Mouse (Mus musculus): ENCODE results near the gene Tmem211.

The Tmem211 gene

GRCm38 (mm10) chr5:113280138-113280856 is 53.6 kb downstream of the Tmem211 start:
- no peak for DNase-seq

GRCm38 (mm10) chr5:113281557-113281956 is 54.8 kb downstream of the Tmem211 start:
- no peak for DNase-seq

DNA sequence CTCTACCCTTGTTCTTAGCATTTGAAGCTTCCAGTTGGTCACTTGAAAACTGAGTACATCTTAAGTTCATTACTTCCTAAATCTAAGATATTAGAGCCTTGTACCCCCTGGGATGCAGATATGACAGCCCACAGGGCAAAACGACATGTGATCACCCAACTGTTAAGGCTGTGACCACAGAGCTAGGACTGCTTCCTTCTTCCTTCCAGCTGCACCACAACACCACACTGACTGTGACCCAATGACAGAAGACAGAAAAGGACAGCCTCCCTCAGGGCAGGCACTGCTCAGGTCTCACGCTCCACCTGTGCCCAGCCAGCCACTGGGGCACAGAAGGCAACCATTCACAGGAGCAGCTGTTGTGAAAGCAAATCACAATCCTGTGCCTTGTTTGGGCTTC is 57.0 kb downstream of the Tmem211 start:
- no peak for DNase-seq

GRCm38 (mm10) chr5:113285541-113285940 is 58.8 kb downstream of the Tmem211 start:
- no peak for DNase-seq

GRCm38 (mm10) chr5:113286048-113286447 is 59.3 kb downstream of the Tmem211 start:
- no peak for DNase-seq

DNA sequence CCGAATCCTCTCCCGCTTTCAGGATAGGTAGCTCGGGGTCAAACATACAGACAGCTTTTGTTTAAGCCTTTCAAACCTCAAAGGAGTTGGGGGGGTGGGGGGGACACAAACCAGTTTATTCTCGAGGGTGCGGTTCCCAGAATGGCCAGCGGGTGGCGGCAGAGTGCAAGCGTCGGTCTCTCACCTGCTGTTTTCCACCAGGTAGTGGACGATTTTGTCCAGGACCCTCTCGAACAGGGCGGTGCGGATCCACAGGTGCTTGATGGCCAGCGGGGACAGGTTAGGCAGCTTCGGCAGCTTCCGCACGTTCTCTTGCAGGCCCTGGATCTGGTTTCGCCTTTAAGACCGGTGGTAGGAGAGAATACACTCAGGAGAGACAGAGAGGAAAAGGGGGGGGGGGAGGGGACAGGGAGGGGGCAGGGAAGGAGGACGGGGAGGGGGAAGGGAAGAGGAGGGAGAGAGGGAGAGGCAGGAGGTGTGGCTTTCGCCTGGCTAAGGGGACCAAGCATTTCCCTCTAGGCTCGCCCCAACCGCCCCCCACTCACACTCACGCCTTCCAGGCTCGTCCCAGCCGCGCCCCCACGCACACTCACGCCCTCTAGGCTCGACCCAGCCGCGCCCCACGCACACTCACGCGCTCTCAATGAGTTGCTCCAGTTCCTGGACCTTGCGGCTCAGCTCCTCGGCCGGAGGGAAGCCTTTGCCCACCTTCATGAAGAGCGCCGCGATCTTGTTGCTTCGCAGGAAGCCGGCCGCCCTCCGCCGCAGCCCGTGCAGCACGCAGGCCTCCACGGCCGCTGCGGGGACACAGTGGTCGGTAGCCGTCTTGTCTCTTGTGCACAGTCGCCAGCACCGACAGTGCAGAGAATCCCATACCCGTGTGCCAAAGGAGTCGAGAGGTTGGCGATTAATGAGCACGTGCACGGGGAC is 60.1 kb downstream of the Tmem211 start:
- no peak for DNase-seq

GRCm38 (mm10) chr5:113287762-113288161 is 61.1 kb downstream of the Tmem211 start:
- DNase-seq: no peak

DNA sequence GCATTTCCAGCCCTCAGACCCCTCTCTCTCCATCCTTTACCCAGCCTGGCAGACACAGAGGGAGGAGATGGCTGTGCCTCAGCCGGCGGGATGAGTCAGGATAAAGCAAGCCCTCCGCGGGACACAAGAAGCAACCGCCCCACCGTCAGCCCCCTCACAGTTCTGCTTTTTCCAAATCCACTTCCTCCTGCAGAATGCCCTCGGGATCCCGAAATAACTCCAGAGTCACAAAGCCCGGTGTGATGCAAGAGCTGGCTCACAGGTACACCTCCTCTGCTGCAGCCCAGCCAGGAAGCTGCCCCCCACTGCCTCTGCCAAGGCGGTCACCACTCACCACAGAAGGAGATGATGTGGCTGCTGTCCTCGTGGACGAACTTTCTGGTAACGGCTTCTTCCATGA is 61.8 kb downstream of the Tmem211 start:
- DNase-seq: no peak
